Mouse (Mus musculus): ENCODE measurements around the gene Cfc1.
"Not testable (repeated sequence)": the region's sequence is repeated elsewhere in the genome, so short reads cannot be mapped to it uniquely, and the experiment has no call there.

Cfc1 gene

GRCm38 (mm10) chr1:34535043-34535698 is at the start of gene Cfc1:
TSS of gene Cfc1 (plus strand) at chr1:34535648.
- DNase-seq (ENCODE audit: low read depth): not testable (repeated sequence)

- DNase-seq (ENCODE audit: low read depth): no peak
These were observed 48.1 kb upstream of the Cfc1 start for GRCm38 (mm10) chr1:34487383-34487782.

GRCm38 (mm10) chr1:34489852-34490541 is 45.5 kb upstream of the Cfc1 start:
- DNase-seq (ENCODE audit: low read depth): no peak

- no peak for DNase-seq (ENCODE audit: low read depth)
These were observed 44.0 kb upstream of the Cfc1 start for GRCm38 (mm10) chr1:34491480-34491879.

GRCm38 (mm10) chr1:34502991-34503390 is 32.5 kb upstream of the Cfc1 start:
- no peak for DNase-seq (ENCODE audit: low read depth)

GRCm38 (mm10) chr1:34505307-34505706 is 30.1 kb upstream of the Cfc1 start:
- no peak for DNase-seq (ENCODE audit: low read depth)

- DNase-seq (ENCODE audit: low read depth): no peak
These were observed 29.4 kb upstream of the Cfc1 start for GRCm38 (mm10) chr1:34505970-34506551.

GRCm38 (mm10) chr1:34507986-34508385 is 27.5 kb upstream of the Cfc1 start:
- DNase-seq (ENCODE audit: low read depth): no peak

- peak; percentile 30 for DNase-seq (ENCODE audit: low read depth)
These were observed 24.9 kb upstream of the Cfc1 start for GRCm38 (mm10) chr1:34510575-34510981.

- DNase-seq (ENCODE audit: low read depth): peak; percentile 56
These were observed 24.4 kb upstream of the Cfc1 start for GRCm38 (mm10) chr1:34511027-34511426.

- DNase-seq (ENCODE audit: low read depth): no peak
These were observed 22.4 kb upstream of the Cfc1 start for GRCm38 (mm10) chr1:34513068-34513467.

GRCm38 (mm10) chr1:34516595-34516994 is 18.9 kb upstream of the Cfc1 start:
- no peak for DNase-seq (ENCODE audit: low read depth)

- not testable (repeated sequence) for DNase-seq (ENCODE audit: low read depth)
These were observed 18.2 kb upstream of the Cfc1 start for GRCm38 (mm10) chr1:34517297-34517696.

GRCm38 (mm10) chr1:34517797-34518196 is 17.7 kb upstream of the Cfc1 start:
- DNase-seq (ENCODE audit: low read depth): not testable (repeated sequence)

- no peak for DNase-seq (ENCODE audit: low read depth)
These were observed 17.2 kb upstream of the Cfc1 start for GRCm38 (mm10) chr1:34518259-34518658.

GRCm38 (mm10) chr1:34522205-34522849 is 13.1 kb upstream of the Cfc1 start:
- DNase-seq (ENCODE audit: low read depth): no peak

GRCm38 (mm10) chr1:34522850-34523244 is 12.6 kb upstream of the Cfc1 start:
- DNase-seq (ENCODE audit: low read depth): no peak

GRCm38 (mm10) chr1:34523647-34524046 is 11.8 kb upstream of the Cfc1 start:
- DNase-seq (ENCODE audit: low read depth): no peak

- not testable (repeated sequence) for DNase-seq (ENCODE audit: low read depth)
These were observed 874 bp upstream of the Cfc1 start for GRCm38 (mm10) chr1:34534574-34534973.

GRCm38 (mm10) chr1:34536291-34536766 is 881 bp downstream of the Cfc1 start:
- no peak for DNase-seq (ENCODE audit: low read depth)

GRCm38 (mm10) chr1:34536767-34537485 is 1.5 kb downstream of the Cfc1 start:
- no peak for DNase-seq (ENCODE audit: low read depth)

GRCm38 (mm10) chr1:34547074-34547473 is 11.6 kb downstream of the Cfc1 start:
- no peak for DNase-seq (ENCODE audit: low read depth)

All from c-Kit-positive CD71-negative TER-119-negative erythroid progenitor cells, embryonic 14.5 days (primary cell).